Mouse (Mus musculus) adipocyte (in vitro differentiated cells): ENCODE measurements at regions not wholly inside any gene's neighbourhood (a gene's known extent, or its start where the extent isn't known, plus 50 kb on each side); places are given as distances from the start of the nearest gene placed in this dataset.
A peak's percentile ranks its signal among the peaks of the same experiment; 100 is the strongest.

Source experiments
- DNase-seq: peaks from one replicate; pipeline ENCODE4 v3.0.0-alpha.2; 2016; ENCODE audit warnings: low spot score

DNA sequence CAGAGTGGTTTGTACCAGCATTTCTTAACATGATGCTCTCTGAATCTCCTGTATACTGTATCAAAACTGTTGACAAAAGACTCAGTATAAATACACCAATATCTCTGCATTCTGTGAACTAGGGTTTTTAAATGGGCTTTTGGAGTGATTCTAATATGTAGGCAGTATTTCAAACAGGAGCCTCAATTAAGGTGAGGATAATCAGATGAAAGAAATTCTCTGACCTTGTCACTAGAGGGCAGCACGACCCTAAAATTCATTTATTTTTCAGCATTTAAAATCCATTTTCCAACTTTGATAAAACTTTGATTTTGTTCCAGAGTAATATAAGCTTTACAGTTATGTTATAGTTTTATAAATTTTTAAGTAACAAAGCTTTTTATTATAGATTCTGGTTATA lies 114.5 kb downstream of the Rfx6 start:
- DNase-seq = peak; percentile 57

DNA sequence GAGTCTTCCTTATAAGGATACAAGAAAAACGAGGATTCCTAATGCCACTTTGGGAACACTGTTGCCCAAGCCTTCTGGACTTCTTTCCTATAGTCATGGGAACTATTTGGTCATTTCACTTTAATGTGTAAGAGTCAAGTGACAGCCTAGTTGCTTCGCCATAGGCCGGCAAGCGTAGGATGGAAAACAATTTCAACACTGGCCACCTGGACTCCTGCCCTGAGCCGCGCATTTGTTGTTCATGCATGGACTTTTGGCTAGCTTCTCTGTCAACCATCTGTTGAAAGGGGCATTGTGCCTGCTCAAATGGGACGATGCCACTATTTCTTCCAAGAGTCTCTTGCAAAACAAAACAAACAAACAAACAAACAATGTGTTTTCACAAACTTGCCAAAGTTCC lies 116.3 kb downstream of the Rfx6 start:
- peak; percentile 12 for DNase-seq

DNA sequence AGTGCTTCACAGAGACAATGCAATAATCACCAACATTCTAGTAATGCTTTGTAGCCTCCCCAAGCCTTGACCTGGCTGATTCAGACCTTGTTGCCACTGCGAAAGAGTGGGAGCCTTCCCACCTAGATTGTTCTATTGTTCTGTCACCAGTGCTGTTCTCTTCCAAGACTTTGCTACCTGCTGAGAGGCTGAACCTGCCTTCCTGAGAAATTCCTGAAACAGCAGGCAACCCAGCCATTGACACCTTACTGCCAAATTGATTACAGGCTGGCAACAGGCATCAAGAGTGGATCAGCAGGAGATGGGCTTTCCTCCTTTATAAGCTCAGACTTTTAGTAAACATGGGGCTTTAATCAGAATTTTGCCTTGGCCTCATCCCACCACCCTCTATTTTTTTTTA lies 139.1 kb downstream of the Rfx6 start:
- no peak for DNase-seq

DNA sequence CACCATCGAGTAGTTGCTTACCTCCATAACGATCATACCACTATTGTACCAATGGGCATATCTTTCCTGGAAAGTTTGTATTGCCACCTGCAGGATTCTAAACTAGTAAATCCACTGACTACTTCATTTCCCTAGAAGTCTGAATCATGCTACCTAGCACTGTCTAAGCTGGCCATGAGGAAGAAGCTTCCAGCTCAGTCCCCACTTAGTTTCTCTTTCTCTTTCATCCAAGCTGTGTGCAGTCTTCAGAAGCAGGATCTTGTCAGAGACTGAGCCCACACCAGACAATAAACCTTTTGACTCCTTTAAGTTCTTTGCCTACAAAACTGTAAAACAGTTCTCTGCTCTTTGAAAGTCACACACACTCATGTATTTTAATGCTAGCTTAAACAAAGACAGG lies 146.3 kb downstream of the Rfx6 start:
- DNase-seq = no peak

DNA sequence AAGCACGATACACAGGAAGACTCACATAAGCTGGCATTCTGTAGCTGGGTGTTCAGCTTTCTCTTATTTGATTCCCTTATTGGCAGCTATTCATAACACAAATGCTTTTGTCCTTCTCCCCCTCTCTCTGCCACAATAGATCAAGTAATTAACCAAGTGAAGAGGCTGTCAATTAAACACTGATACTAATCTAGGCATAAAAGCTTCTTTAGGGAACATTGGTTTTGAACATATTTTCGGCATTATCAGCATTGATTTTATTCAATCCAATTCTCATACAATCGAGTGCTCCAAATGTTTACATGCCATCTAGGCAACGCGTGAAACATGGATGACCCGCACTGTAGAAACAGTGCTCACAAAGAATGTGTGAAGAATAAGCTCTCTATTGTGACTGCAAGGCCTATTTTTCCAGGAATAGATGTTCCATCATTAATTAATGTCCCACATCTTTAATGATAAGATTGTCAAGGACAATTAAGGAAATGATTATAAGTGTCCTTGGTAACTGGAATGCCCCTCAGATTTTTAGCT lies 148.9 kb downstream of the Rfx6 start:
- DNase-seq = no peak

DNA sequence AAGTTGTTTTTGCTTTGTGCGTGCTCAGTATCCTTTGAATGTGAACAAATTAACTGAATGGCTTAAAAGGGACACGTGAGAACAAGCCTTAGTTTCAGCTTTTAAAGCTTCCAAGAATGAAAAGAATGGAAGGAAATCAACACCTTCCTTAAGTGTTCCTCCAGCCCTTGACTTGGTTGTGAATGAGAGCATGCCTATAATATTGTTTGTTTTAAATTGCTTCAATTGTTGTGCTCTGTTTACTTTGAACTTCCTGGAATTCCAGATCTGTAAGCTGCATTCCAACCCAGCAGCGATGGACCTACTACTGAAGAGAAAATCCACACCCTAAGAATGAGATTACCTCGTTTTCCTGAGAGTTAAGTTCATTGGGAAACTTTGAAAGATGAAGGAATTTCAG lies 154.9 kb downstream of the Rfx6 start:
- no peak for DNase-seq

DNA sequence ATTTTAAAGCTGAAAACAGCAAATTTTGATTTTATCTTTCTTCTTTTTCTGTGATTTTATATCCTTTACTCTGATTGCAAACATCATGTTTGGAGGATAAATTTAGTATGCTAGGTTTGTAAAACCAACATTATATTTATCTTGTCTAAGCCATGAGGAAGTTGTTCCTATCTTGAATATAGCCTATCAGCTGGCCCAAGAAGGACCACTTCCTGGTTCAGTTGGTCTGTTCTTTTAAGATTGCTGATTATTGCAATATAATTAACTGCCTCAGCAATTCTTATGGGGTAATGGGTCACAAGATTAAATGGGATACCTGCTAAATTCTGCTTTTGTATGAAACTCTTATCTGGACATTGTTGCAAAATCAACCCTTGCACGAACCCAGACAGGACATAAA lies 165.5 kb downstream of the Rfx6 start:
- no peak for DNase-seq

DNA sequence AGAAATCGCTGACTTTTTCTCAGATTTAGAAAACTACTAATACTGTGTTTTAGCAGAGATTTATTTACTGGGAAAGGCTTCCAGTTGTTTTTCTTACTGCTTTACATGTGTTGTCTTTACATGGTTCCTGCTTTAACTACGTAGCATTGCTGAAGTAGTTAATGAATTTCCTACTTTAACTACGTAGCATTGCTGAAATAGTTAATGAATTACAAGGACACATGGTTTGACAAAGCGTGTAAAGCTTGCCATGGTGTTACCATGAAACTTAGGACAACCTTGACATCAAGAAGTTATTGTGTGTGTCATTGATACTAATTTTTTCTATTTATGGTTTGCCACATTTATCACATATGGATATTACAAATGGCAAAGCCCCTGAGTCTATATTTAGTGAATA lies 168.7 kb downstream of the Rfx6 start:
- DNase-seq = no peak

DNA sequence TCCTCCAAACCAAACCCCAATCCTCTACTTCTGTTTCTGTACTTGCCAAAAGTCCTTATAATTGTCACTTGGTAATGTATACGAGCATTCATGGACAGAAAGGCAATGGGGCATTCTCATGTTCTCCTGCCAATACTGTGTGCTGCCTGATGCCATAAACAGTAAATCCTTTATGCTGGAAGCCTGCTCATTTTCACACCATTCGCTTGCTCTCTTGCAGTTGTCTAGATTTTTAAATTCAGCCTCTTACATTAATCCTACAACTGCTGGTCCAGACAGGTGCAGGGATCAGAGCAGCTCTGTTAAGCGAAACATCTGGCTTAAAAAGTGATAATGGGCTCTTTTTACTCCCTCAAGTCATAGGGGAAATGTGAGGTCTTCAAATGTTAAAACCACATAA lies 152.9 kb upstream of the Vgll2 start:
- no peak for DNase-seq

DNA sequence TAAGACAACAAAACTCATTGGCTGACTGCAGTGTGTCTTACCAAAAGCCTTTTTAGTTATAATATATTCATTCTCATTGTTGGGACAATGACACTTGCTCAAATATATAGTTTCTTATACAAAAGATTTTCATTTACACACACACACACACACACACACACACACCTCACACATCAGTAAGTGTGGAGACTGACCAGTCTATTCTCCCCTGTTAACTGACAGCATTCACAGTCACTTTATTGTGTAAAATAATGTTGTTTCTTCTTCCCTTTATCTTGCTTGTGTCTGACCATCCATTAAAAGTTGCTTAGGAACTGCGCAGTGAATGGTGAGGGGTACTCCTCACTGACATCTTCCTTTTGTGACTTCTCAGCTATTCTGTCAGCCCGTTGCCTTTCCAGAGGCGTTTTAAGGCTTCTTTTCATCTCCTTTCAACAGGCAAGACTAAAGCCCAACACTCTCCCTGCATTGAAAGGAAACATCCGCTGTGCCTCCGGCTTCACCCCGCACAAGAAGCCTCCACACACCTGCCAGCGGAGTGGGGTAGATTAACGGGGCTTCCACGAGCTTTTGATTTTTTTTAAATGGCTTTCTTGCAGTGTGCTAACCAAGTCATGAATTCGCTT lies 111.1 kb upstream of the Vgll2 start:
- no peak for DNase-seq

DNA sequence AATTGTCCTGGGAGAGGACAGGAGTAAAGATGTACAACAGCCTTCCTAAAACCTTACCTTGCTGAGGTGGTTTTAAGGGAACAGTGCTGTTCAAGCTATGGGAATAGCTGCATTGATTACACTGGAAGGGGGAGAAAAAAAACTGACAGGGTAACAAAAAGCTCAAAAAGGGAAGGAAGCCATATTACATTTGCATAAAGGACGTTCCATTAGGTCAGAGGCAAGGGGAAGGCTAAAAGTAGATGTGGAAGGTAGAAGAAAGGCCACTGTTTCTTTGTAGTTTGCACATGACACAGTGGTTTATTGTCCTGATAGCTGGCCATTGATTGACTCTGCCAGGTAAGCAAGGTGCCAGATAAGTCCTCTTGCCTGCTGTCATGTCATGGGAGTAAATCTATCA lies 110.2 kb upstream of the Vgll2 start:
- DNase-seq = no peak

DNA sequence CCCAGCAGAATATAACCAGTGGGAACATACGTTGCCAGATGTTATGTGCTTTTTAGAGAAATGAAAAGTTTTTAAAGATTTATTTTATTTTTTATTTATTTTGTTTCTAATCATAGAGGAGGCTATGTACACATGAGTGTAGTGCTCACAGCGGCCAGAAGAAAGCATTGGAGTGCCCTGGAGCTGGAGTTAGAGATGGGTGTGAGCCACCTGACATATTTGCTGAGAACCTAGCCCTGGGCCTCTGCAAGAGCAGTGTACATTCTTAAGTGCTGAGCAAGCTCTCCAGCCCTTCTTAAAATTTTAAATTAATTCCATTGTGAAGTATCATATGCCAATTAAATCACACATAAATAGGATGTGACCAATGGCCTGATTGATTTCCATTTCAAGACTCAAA lies 95.7 kb upstream of the Vgll2 start:
- DNase-seq = no peak

DNA sequence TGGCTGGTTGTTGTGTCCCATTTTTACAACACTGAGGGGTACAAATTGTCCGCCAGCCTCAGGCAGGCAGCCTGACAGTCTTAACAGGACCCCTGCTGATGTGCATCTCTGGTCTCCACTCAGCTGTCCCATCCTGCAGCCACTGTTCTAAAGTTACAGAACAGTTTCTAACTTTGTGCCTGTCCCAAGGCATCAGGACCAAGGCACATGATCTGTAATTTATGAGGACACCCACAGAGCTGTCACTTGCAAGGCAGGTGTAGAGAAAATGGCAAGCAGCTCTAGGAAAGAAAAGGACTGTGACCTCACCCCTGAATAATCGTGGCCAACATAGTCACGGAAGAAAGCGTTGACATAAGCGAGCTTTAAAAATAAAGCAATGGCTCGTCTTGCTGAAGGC lies 93.0 kb upstream of the Vgll2 start:
- no peak for DNase-seq

DNA sequence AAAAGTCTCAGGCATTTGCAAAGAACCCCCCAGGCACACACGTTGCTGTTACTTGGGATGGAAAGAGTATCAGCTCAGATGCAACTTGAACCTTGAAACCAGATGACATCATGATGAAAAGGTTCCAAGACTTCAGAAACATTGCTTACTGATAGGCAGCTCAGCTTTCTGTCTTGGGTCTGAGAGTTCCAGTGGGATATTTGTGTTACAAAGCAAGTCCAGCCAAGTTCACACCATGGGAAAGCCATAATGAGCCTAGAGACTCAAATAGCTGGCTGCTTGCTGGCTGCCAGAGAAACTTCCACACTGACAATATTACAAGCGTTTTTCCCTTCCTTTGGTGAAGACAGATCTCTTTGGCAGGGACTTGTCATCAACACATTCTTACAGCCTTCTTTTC lies 92.0 kb upstream of the Vgll2 start:
- DNase-seq = peak; percentile 13

DNA sequence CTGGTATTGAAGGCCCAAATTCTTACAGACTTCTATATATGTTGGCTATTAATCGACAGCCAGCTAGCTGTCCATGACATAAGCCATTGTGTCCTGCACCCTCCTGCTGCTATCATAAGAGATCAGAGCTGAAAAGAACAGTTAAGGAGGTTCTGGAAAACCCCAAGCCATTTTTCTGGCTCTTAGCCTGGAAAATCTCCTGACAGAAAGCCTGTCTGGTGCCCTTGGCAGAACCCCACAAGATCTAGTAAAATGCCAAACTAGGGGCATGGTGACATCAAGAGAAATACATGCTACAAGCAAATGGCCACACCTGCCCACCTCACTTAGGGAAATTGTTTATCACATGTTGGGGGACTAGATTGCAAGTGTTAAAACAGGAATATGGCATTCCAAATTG lies 91.6 kb upstream of the Vgll2 start:
- peak; percentile 61 for DNase-seq

DNA sequence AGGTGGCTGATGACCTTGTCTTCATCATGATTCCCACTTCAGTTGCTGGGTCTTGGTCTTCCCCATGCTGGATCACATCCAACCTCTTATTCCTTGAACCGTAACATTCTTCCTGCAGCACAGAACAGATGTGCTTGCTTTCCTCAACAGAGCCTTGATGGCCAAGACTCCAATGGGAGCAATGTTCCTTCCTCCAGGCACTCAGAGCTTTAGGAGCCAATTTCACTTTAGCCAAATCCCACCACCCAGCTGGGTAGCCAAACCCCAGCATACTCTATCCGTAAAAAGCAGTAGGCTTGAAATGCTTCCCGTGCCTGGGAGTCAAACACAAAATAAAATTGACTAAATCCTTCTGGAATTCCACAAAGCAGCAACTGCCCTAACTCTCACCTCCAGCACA lies 86.8 kb upstream of the Vgll2 start:
- DNase-seq = no peak

DNA sequence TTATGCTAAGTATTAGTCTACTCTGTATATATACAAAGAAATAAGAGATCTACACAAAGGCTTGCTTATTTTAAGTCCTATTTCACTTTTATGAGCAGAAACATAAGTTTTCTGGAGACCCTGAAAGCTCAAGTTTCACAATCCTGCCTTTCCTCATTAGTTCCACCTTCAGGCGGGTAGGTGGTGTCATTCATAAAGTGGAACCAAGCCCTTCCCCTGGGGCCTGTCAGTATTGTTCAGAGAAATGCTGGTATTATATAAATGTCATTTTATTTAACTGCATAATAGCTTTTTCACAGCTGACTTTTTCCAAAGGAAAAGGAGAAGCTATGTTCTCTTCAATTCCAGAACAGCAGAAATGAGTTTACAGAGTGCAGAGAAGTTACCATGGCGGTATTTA lies 81.1 kb upstream of the Vgll2 start:
- no peak for DNase-seq

DNA sequence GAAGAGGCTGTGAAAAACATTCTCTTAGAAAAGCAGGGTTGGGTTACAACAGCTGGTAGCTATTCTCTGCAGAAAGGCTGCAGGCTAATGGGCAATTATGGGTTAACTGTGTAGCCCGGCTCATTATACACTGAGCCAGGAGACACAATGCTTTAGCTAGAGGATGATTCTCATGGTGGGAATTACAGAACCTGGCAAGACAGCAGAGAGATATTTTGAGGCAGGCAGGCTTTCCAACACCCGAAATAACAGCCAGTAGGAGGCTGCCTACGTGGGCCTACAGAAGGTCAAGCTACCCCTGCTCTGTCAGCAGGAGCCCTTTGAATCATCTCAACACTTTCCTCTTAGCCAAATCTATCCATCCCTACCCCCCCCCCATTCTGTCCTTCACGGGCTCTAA lies 76.6 kb upstream of the Vgll2 start:
- no peak for DNase-seq

DNA sequence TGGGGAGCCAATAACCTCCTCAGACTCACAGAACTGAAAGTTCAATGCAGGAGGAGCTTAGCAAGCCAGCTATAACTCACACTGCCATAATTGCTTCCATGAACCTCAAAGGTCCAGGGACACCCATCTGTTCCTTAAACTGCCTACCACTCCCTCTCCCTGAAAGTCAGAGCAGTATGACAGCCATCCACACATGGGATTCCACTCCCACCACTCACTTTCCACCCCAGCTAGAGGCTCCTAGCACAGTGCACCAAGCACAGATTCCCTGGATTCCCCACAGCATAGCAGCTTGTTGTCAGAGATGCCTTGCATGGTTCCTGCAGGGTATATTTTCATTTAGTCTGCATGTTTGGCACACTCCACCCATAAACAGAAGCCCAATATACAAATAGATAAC lies 76.1 kb upstream of the Vgll2 start:
- no peak for DNase-seq

DNA sequence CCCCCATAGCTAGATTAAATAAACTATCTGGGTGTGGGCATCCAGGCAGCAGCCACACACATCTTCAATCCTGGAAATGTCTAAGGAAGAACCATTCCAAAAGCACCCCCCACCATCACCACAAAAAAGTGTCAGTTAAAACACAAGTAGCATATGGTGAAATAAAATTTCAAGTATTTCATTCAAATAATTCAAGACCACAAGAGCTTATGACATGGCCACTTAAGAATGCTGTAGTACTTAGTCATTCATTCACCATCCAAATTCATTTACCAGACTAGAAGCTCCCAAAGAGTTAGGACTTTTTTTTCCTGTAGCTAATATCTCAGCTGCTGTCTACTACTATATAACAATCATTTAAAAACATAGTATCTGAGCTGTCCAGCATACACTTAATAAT lies 75.4 kb upstream of the Vgll2 start:
- no peak for DNase-seq

DNA sequence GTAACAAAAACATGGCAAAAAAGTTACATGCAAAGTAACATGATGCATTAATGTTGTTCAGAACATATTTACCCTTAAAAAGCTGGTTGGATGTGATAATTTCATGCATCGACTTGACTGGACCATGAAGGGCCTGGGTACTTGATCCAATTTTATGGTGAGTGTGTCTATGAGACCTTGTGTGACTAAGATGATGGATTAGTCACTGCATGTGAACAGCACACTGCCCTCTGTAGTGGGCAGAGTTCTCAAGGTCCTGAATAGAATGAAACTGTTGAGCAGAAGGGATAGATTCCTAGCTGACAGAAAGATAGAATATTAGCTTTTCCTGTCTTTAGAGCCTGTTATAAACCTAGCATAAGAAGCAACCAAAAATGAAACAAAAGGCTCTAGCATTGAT lies 72.3 kb upstream of the Vgll2 start:
- DNase-seq = no peak

DNA sequence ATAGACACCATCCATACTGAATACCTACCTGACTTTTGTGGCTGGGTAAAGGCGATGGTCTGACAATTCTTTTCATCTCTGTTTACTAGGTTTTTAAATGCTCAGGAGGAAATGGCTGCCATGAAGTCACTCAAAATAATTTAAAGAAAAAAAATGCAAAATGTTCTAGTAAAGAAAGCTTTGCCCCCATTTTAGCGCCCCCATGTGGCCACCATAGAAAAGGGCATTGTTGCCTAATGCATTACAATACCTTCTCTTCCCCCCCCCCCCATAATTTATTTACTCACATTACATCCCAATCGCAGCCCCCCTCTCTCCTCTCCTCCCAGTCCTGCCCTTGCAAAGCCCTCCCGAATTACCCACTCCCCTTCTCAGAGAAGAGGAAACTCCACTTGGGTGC lies 70.3 kb upstream of the Vgll2 start:
- DNase-seq = no peak

DNA sequence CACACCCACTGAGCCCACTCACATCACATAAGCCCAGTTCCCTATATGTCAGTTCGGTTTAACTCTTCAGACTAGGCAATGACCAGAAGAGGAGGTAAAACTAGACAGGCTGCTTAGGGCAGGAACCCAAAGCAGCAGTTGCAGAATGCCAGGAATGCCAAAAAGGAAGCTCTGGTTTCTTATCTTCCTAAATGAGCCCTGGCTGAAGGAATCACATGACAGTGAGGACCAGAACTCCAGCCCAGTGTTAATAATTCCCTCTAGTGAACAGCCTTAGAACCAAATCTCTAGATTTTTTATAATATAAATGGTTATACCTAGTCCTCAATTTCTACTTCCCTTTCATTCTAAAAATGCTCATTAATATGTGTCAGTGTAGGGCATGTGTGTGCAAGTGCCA lies 65.8 kb upstream of the Vgll2 start:
- DNase-seq = no peak

DNA sequence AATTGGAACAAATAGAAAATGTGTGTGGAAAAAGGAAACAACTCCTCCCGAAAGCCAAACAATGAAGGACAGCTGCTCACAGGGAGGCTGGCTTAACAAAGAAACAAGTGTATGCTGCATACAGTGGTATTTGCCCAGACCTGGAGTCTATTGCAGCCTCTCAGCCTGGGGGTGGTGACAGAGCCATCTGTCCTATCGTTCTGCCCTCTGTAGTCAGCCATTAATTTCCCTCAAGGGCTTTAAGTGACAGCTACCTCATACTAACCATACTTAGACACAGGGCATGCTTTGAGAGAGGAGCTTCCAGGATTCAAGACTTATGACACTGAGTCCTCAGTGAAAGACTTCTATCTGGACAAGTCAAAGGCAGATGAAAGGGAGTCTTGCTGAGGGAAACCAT lies 60.8 kb upstream of the Vgll2 start:
- DNase-seq = no peak

DNA sequence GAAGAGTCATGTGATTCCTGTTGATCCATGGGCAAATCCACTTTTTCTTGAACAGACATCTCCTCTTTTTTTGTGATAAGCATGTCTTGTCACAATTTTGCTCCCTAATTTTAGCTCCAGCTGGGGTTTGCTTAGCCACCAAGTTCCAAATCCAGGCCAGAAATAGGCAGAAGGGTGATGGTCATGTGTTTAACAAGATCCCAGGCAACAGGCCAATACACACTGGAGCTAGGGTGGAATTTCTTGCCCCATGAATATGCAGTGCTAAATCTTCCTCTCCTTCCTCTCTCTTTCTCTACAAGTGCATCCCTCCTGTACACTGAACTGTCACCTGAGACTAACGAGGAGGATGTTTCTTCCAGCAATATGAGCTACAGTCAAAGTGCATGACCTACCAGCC lies 58.6 kb upstream of the Vgll2 start:
- DNase-seq = peak; percentile 78
